Mouse (Mus musculus): Measurements from ENCODE around the gene Ciapin1.

GRCm38 (mm10) chr8:94801293-94802095 lies 36.7 kb downstream of the Ciapin1 start:
- no peak for TF ChIP-seq POLR2A (IDR thresholded peaks at IDR 0.05; ENCODE audit: low read depth, low read length)
- TF ChIP-seq CTCF (conservative IDR thresholded peaks at IDR 0.05; ENCODE audit: insufficient read depth, insufficient read length, low read depth, low read length) = peak; percentile 64; the same call in 1 of the 2 replicates

All from kidney, adult 2 months (tissue).